Mouse (Mus musculus) hindbrain, embryonic 16.5 days (tissue): ENCODE measurements at regions not wholly inside any gene's neighbourhood (a gene's known extent, or its start where the extent isn't known, plus 50 kb on each side); places are given as distances from the start of the nearest gene placed in this dataset.
A peak's percentile ranks its signal among the peaks of the same experiment; 100 is the strongest.

Experiments used
- ATAC-seq: fragments of 200-750 bp; cut with Nextera tagmentation; 2 replicates; pipeline ENCODE4 v1.8.0; 2017; ENCODE audit warnings: moderate TSS enrichment, moderate library complexity
- H3K27ac ChIP-seq: fragments of 300-500 bp; sonication (generic); 2 replicates; pipeline ENCODE4 v1.5.1; 2014; ENCODE audit warnings: low read depth, mild to moderate bottlenecking, control low read depth, low read length, moderate library complexity
- H3K27me3 ChIP-seq: fragments of 300-500 bp; sonication (generic); replicated peaks from 2 replicates; pipeline ENCODE4 v1.6.1; 2014; ENCODE audit warnings: low read length; ENCODE audit not compliant: control insufficient read depth, insufficient read depth
- H3K36me3 ChIP-seq: fragments of 300-500 bp; sonication (generic); 2 replicates; pipeline ENCODE4 v1.6.1; 2014; ENCODE audit warnings: mild to moderate bottlenecking, low read length, moderate library complexity, mixed read lengths; ENCODE audit not compliant: control insufficient read depth, insufficient read depth
- H3K4me1 ChIP-seq: fragments of 300-500 bp; sonication (generic); 2 replicates; pipeline ENCODE4 v1.6.1; 2014; ENCODE audit warnings: low read depth, low read length; ENCODE audit not compliant: control insufficient read depth, insufficient read depth
- H3K4me2 ChIP-seq: fragments of 300-500 bp; sonication (generic); 2 replicates; pipeline ENCODE4 v1.6.1; 2014; ENCODE audit warnings: mild to moderate bottlenecking, low read length, control low read depth, moderate library complexity
- H3K4me3 ChIP-seq: fragments of 300-500 bp; sonication (generic); 2 replicates; pipeline ENCODE4 v1.5.1; 2014; ENCODE audit warnings: mild to moderate bottlenecking, low read length, control low read depth, moderate library complexity
- H3K9ac ChIP-seq: fragments of 300-500 bp; sonication (generic); 2 replicates; pipeline ENCODE4 v1.6.1; 2014; ENCODE audit warnings: low read depth, mild to moderate bottlenecking, control low read depth, low read length, moderate library complexity
- H3K9me3 ChIP-seq: fragments of 300-500 bp; sonication (generic); 2 replicates; pipeline ENCODE4 v1.6.1; 2014; ENCODE audit warnings: mild to moderate bottlenecking, low read length, moderate library complexity; ENCODE audit not compliant: control insufficient read depth
- WGBS: fragments of 180-500 bp; shearing (Covaris S2); extraction: QIAGEN DNeasy Blood & Tissue Kit; methylation state at CpG from one replicate; pipeline ENCODE4 v1.1.7; 2014; 5-methylcytosine and 5-hydroxymethylcytosine counted together

GRCm38 (mm10) chr8:17618846-17619245 is 1359.2 kb downstream of the Defb40 start:
- no peak for ATAC-seq
- Histone ChIP-seq H3K4me2 (no peak overlapping the region), H3K9me3 (no peaks in the 10 kb centered on the region), H3K9ac (no peak overlapping the region), H3K27me3 (no peaks in the 10 kb centered on the region), H3K27ac (no peak overlapping the region), H3K4me1 (no peaks in the 10 kb centered on the region), H3K36me3 (no peaks in the 10 kb centered on the region), H3K4me3 (no peak overlapping the region)

- no peaks in the 10 kb centered on the region for H3K9me3 ChIP-seq
- H3K4me1 ChIP-seq: no peaks in the 10 kb centered on the region
- ATAC-seq: no peak
Measured at GRCm38 (mm10) chr8:17618147-17618546, 1359.9 kb downstream of the Defb40 start.

GRCm38 (mm10) chr8:17602861-17603260 is 1375.2 kb downstream of the Defb40 start:
- Histone ChIP-seq H3K4me1 (no peaks in the 10 kb centered on the region), H3K36me3 (no peaks in the 10 kb centered on the region), H3K9ac (no peak overlapping the region), H3K9me3 (no peaks in the 10 kb centered on the region), H3K4me3 (no peak overlapping the region), H3K4me2 (no peak overlapping the region), H3K27me3 (no peaks in the 10 kb centered on the region), H3K27ac (no peak overlapping the region)
- 41% methylated on average over 1 of the region's 1 CpGs for WGBS
- ATAC-seq: no peak

More at GRCm38 (mm10) chr8:17618147-17618546, 1359.9 kb downstream of the Defb40 start:
- Histone ChIP-seq H3K27me3 (no peaks in the 10 kb centered on the region), H3K4me3 (no peak overlapping the region), H3K9ac (no peak overlapping the region), H3K4me2 (no peak overlapping the region), H3K36me3 (no peaks in the 10 kb centered on the region), H3K27ac (no peak overlapping the region)

- 80% methylated on average over 4 of the region's 4 CpGs for WGBS
- no peak overlapping the region for H3K4me2 ChIP-seq
- H3K27ac ChIP-seq: no peak overlapping the region
- H3K36me3 ChIP-seq: no peaks in the 10 kb centered on the region
- H3K9me3 ChIP-seq: no peaks in the 10 kb centered on the region
- H3K4me3 ChIP-seq: no peak overlapping the region
- ATAC-seq: no peak
- H3K27me3 ChIP-seq: no peaks in the 10 kb centered on the region
- H3K4me1 ChIP-seq: no peaks in the 10 kb centered on the region
- H3K9ac ChIP-seq: no peak overlapping the region
Measured at GRCm38 (mm10) chr8:17598736-17599135, 1379.3 kb downstream of the Defb40 start.

- Histone ChIP-seq H3K4me1 (no peaks in the 10 kb centered on the region), H3K9me3 (no peaks in the 10 kb centered on the region), H3K36me3 (no peaks in the 10 kb centered on the region), H3K4me2 (no peak overlapping the region), H3K4me3 (no peak overlapping the region), H3K9ac (no peak overlapping the region), H3K27me3 (no peaks in the 10 kb centered on the region), H3K27ac (no peak overlapping the region)
- ATAC-seq: no peak
Measured at GRCm38 (mm10) chr8:17596559-17596958, 1381.5 kb downstream of the Defb40 start.

GRCm38 (mm10) chr8:17594607-17595006 is 1383.4 kb downstream of the Defb40 start:
- Histone ChIP-seq H3K9ac (no peak overlapping the region), H3K27ac (no peak overlapping the region), H3K9me3 (no peaks in the 10 kb centered on the region), H3K4me2 (no peak overlapping the region), H3K36me3 (no peaks in the 10 kb centered on the region), H3K4me1 (no peaks in the 10 kb centered on the region), H3K27me3 (no peaks in the 10 kb centered on the region), H3K4me3 (no peak overlapping the region)
- no peak for ATAC-seq
- 50% methylated on average over 1 of the region's 1 CpGs for WGBS

- Histone ChIP-seq H3K27ac (no peak overlapping the region), H3K9me3 (no peaks in the 10 kb centered on the region), H3K4me2 (no peak overlapping the region), H3K27me3 (no peaks in the 10 kb centered on the region), H3K9ac (no peak overlapping the region), H3K4me3 (no peak overlapping the region), H3K4me1 (no peaks in the 10 kb centered on the region), H3K36me3 (no peaks in the 10 kb centered on the region)
- WGBS: 73% methylated on average over 3 of the region's 3 CpGs
- no peak for ATAC-seq
Measured at GRCm38 (mm10) chr8:17590135-17590534, 1387.9 kb downstream of the Defb40 start.

- Histone ChIP-seq H3K4me3 (no peak overlapping the region), H3K36me3 (no peaks in the 10 kb centered on the region), H3K9me3 (no peaks in the 10 kb centered on the region), H3K27me3 (no peaks in the 10 kb centered on the region), H3K9ac (no peak overlapping the region), H3K4me1 (no peaks in the 10 kb centered on the region), H3K4me2 (no peak overlapping the region), H3K27ac (no peak overlapping the region)
- ATAC-seq: 0 out of 2 replicates have a peak, but pooled peaks have one; percentile 50
Measured at GRCm38 (mm10) chr8:17588189-17588588, 1389.9 kb downstream of the Defb40 start.

- H3K27me3 ChIP-seq: no peaks in the 10 kb centered on the region
- ATAC-seq: no peak
- H3K4me3 ChIP-seq: no peak overlapping the region
- H3K27ac ChIP-seq: no peak overlapping the region
- no peaks in the 10 kb centered on the region for H3K36me3 ChIP-seq
- H3K9ac ChIP-seq: no peak overlapping the region
- 51% methylated on average over 5 of the region's 5 CpGs for WGBS
- H3K4me1 ChIP-seq: no peaks in the 10 kb centered on the region
- H3K9me3 ChIP-seq: no peaks in the 10 kb centered on the region
- H3K4me2 ChIP-seq: no peak overlapping the region
Measured at GRCm38 (mm10) chr8:17587261-17587861, 1390.7 kb downstream of the Defb40 start.
